Mouse (Mus musculus): ENCODE measurements around the gene Malsu1.

Malsu1 gene

GRCm38 (mm10) chr6:49131855-49132254 lies 58.3 kb downstream of the Malsu1 start:
- in situ Hi-C loops (cut with MboI; ENCODE audit: low sequenced_read_pairs): no loop called here

- in situ Hi-C loops (cut with MboI; ENCODE audit: low sequenced_read_pairs): no loop called here
These were observed 58.9 kb downstream of the Malsu1 start for GRCm38 (mm10) chr6:49132352-49133090.

Measured in CH12F3 (cell line).